Mouse (Mus musculus) midbrain, embryonic 11.5 days (tissue): ENCODE data around the gene Tcp10b. TPM values are rescaled to one million over a fixed set of nuclear protein-coding genes. Genes with fewer than 3 reads are reported as not detected.
"Not testable (repeated sequence)": the region's sequence is repeated elsewhere in the genome, so short reads cannot be mapped to it uniquely, and the experiment has no call there.

Source experiments
- ATAC-seq: fragments of 200-750 bp; cut with Nextera tagmentation; 2 replicates; pipeline ENCODE4 v1.8.0; 2017; ENCODE audit warnings: moderate TSS enrichment, moderate library complexity; ENCODE audit not compliant: low FRiP score
- DNase-seq: peaks from one replicate; pipeline ENCODE4 v3.0.0; 2015; ENCODE audit warnings: low spot score; ENCODE audit errors: missing footprints
- H3K27ac ChIP-seq: fragments of 300-500 bp; sonication (generic); 2 replicates; pipeline ENCODE4 v1.5.1; 2014; ENCODE audit warnings: low read depth, low read length
- H3K27me3 ChIP-seq: fragments of 300-500 bp; sonication (generic); 2 replicates; pipeline ENCODE4 v1.6.1; 2014; ENCODE audit warnings: mild to moderate bottlenecking, low read length, moderate library complexity, mixed read lengths; ENCODE audit not compliant: control insufficient read depth, insufficient read depth
- H3K36me3 ChIP-seq: fragments of 300-500 bp; sonication (generic); 2 replicates; pipeline ENCODE4 v1.6.1; 2014; ENCODE audit warnings: mild to moderate bottlenecking, low read length, moderate library complexity, mixed read lengths; ENCODE audit not compliant: control insufficient read depth, insufficient read depth
- H3K4me1 ChIP-seq: fragments of 300-500 bp; sonication (generic); 2 replicates; pipeline ENCODE4 v1.6.1; 2014; ENCODE audit warnings: low read length; ENCODE audit not compliant: control insufficient read depth, insufficient read depth
- H3K4me2 ChIP-seq: fragments of 300-500 bp; sonication (generic); 2 replicates; pipeline ENCODE4 v1.6.1; 2014; ENCODE audit warnings: mild to moderate bottlenecking, moderate library complexity
- H3K4me3 ChIP-seq: fragments of 300-500 bp; sonication (generic); 2 replicates; pipeline ENCODE4 v1.5.1; 2014; ENCODE audit warnings: low read depth, low read length
- H3K9ac ChIP-seq: fragments of 300-500 bp; sonication (generic); 2 replicates; pipeline ENCODE4 v1.6.1; 2014; ENCODE audit warnings: low read length
- H3K9me3 ChIP-seq: fragments of 300-500 bp; sonication (generic); 2 replicates; pipeline ENCODE4 v1.6.1; 2016; ENCODE audit warnings: low read length; ENCODE audit not compliant: control insufficient read depth
- WGBS: fragments of 180-500 bp; shearing (Covaris S2); extraction: QIAGEN DNeasy Blood & Tissue Kit; methylation state at CpG from one replicate; pipeline ENCODE4 v1.1.7; 2014; 5-methylcytosine and 5-hydroxymethylcytosine counted together
- polyA plus RNA-seq: library from polyadenylated mRNA; unstranded; fragments of >200 nt; fragmentation: Nextera tagmentation; extraction: Ambion mirVana; gene quantifications from 2 replicates; pipeline ENCODE4 v1.2.1, GENCODE M21; 2014

Gene Tcp10b
- polyA plus RNA-seq, 1 experiment from 2014 or later = not detected

DNA sequence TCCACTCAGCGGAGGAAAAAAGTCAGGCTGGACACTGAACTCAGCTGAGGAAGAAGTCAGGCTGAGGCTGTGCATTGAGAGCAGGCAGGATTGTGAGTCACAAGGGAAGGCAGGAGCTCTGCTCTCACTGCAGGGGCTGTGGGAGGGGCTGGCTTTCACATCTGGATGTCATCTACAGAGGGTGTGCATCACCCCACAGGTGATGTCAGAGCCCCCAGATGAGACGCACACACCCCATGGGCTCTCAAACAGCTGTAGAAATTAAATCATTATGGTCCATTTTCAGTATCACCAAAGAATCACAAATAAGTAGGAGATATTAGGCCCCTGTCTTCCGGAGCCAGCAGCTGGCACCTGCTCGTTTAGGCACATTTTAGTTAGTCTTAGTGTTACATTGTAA lies 70.8 kb downstream of the Tcp10b start, which contains the start of gene Unc93a:
Gene Unc93a (minus strand): TSS at position 101 of the 400 bp plus-strand sequence.
- H3K36me3 ChIP-seq, H3K4me1 ChIP-seq, DNase-seq, H3K9ac ChIP-seq, H3K27ac ChIP-seq, H3K4me2 ChIP-seq, H3K4me3 ChIP-seq, H3K27me3 ChIP-seq, H3K9me3 ChIP-seq, ATAC-seq: not testable (repeated sequence)
- 87% methylated on average over 3 of the region's 4 CpGs for WGBS

Other genes starting within 250 kb of the Tcp10b start
- not detected in 2 replicates for gene Mas1, start 193.0 kb upstream of the Tcp10b start, polyA plus RNA-seq
- gene Mrgprh, start 185.1 kb upstream of the Tcp10b start, polyA plus RNA-seq = not detected in 2 replicates
- gene Pnldc1, start 150.9 kb upstream of the Tcp10b start, polyA plus RNA-seq = 1.1 and 1.2 TPM in 2 replicates
- gene Tcp1, start 145.4 kb upstream of the Tcp10b start, polyA plus RNA-seq = 542 and 583 TPM in 2 replicates
- 172 and 176 TPM in 2 replicates for gene Mrpl18, start 144.8 kb upstream of the Tcp10b start, polyA plus RNA-seq
- gene Acat3, start 120.5 kb upstream of the Tcp10b start, polyA plus RNA-seq = 0.93 and 1.4 TPM in 2 replicates
- gene Acat2, start 100.4 kb upstream of the Tcp10b start, polyA plus RNA-seq = 370 and 373 TPM in 2 replicates
- gene Wtap, start 66.9 kb upstream of the Tcp10b start, polyA plus RNA-seq = 136 and 144 TPM in 2 replicates
- gene Sod2, start 54.3 kb upstream of the Tcp10b start, polyA plus RNA-seq = 114 and 120 TPM in 2 replicates
- not detected in 2 replicates for gene Gpr31b, start 8.8 kb upstream of the Tcp10b start, polyA plus RNA-seq
- gene Unc93a, start 70.7 kb downstream of the Tcp10b start, polyA plus RNA-seq = not detected in 2 replicates
- not detected in 2 replicates for gene Smok2a, start 160.1 kb downstream of the Tcp10b start, polyA plus RNA-seq
- gene Smok2b, start 169.2 kb downstream of the Tcp10b start, polyA plus RNA-seq = not detected in 2 replicates